Mouse (Mus musculus) kidney, adult 2 months (tissue): ENCODE measurements around the gene Zfp790. TPM values are rescaled to one million over a fixed set of nuclear protein-coding genes. Genes with fewer than 3 reads are reported as not detected.

ENCODE experiments used
- DNase-seq: peaks from one replicate; pipeline ENCODE4 v3.0.0; 2021
- H3K27ac ChIP-seq: fragments of 200-500 bp; 2 replicates; pipeline ENCODE4 v1.5.1; 2012; ENCODE audit warnings: low read depth, low read length, control low read depth, inconsistent platforms; ENCODE audit not compliant: insufficient read depth
- H3K27me3 ChIP-seq: fragments of 200-500 bp; replicated peaks from 2 replicates; pipeline ENCODE4 v1.6.1; 2012; ENCODE audit warnings: mild to moderate bottlenecking, moderate library complexity, low read length, inconsistent platforms; ENCODE audit not compliant: control insufficient read depth, insufficient read depth
- H3K36me3 ChIP-seq: fragments of 200-500 bp; 2 replicates; pipeline ENCODE4 v1.6.1; 2012; ENCODE audit warnings: mild to moderate bottlenecking, moderate library complexity, low read length, inconsistent platforms; ENCODE audit not compliant: control insufficient read depth, insufficient read depth
- H3K4me1 ChIP-seq: fragments of 200-500 bp; 2 replicates; pipeline ENCODE4 v1.6.1; 2011; ENCODE audit warnings: low read length; ENCODE audit not compliant: control insufficient read depth, insufficient read depth
- H3K4me3 ChIP-seq: fragments of 200-500 bp; 2 replicates; pipeline ENCODE4 v1.5.1; 2011; ENCODE audit warnings: mild to moderate bottlenecking, low read depth, low read length, control low read depth; ENCODE audit not compliant: insufficient read depth
- CTCF ChIP-seq: fragments of 200-500 bp; conservative IDR thresholded peaks from 2 replicates; pipeline ENCODE4 v1.5.1; 2011; ENCODE audit warnings: low read depth, mild to moderate bottlenecking, control low read depth, low read length, moderate library complexity, mixed read lengths; ENCODE audit not compliant: insufficient read depth, insufficient read length
- POLR2A ChIP-seq: fragments of 200-500 bp; IDR thresholded peaks from one replicate; pipeline ENCODE4 v1.6.1; 2011; ENCODE audit warnings: low read depth, low read length, control low read depth
- WGBS: fragments of 180-500 bp; shearing (Covaris S2); methylation state at CpG from one replicate; pipeline ENCODE4 v1.1.7; 2018; 5-methylcytosine and 5-hydroxymethylcytosine counted together
- polyA plus RNA-seq: library from polyadenylated mRNA; depleted of rRNA; stranded (reverse); fragments of >200 nt; gene quantifications from 2 replicates; pipeline ENCODE4 v1.2.3, GENCODE M21; 2012

Gene Zfp790
- polyA plus RNA-seq, 1 experiment: 3.3 TPM

DNA sequence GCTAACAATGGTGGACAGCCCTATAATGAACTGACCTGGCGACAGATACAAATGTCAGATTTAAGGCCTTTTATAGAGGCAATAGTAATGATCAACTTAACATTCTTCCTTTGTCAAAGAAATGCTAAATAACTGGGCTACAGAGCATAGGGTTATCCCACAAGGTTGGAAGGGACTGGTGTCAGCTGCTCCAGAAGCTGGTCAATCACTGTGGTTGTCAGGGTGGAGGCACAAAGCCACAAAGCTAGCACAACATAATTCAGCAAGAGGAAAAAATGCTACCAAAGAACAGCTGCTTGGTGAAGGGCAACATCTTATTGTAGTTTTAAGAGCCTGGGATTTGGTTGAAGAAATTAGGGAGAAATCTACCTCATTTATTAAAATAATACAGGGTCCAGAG lies 3.7 kb upstream of the Zfp790 start:
- H3K27ac ChIP-seq: no peak overlapping the region
- no peaks in the 10 kb centered on the region for H3K36me3 ChIP-seq
- TF ChIP-seq CTCF (no peak), POLR2A (no peak)
- 98% methylated on average over 1 of the region's 1 CpGs for WGBS
- H3K4me1 ChIP-seq: peaks cover 5% of the 10 kb centered on the region; the same call in 1 of the 2 replicates
- H3K27me3 ChIP-seq: no peaks in the 10 kb centered on the region
- no peak for DNase-seq
- H3K4me3 ChIP-seq: no peak overlapping the region

- no peaks in the 10 kb centered on the region for H3K27me3 ChIP-seq
- TF ChIP-seq CTCF: no peak
- no peak for TF ChIP-seq POLR2A
- H3K27ac ChIP-seq: no peak overlapping the region
- no peak overlapping the region for H3K4me3 ChIP-seq
- 94% methylated on average over 2 of the region's 2 CpGs for WGBS
- no peaks in the 10 kb centered on the region for H3K36me3 ChIP-seq
- DNase-seq: no peak
- H3K4me1 ChIP-seq: peaks cover 9% of the 10 kb centered on the region
These were observed 1.5 kb upstream of the Zfp790 start for GRCm38 (mm10) chr7:29814381-29814780.

DNA sequence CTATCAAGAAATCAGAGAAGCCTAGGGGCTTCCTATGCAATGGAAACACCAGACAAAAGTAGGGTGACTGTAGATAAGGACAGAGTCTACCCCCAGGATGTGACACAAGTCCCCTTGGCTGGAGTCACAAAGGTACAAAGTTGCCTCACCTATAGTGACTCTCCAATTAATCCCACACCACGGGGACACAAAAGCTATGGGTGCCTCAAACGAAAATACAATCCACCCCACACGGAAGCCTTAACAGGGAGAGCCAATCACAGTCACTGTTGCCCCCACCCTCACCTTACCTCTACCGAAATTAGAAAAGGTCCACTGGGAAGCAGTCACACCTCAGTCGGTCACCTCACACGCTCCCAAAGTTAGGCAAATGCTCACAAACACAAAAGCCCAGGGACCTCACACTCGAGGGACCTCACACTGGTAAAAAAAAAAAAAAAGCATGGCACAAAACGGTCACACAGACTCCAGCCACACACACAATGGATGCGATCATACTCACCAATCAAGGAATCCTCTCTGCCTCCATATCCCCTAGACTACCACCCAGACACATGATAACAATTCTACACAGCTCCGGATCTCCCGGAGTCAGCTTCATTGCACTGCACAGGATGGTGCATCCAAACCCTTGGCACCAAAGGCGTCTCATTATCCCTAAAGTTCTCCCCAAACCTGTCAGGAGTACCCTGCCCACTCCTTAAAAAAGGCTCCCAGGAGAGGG lies 691 bp upstream of the Zfp790 start:
- no peak for DNase-seq
- no peaks in the 10 kb centered on the region for H3K27me3 ChIP-seq
- WGBS: 2% methylated on average over 12 of the region's 12 CpGs
- peaks cover 9% of the 10 kb centered on the region for H3K4me1 ChIP-seq
- H3K36me3 ChIP-seq: no peaks in the 10 kb centered on the region
- TF ChIP-seq POLR2A: no peak
- TF ChIP-seq CTCF: no peak
- peak overlapping the region; percentile 58 for H3K4me3 ChIP-seq
- H3K27ac ChIP-seq: no peak overlapping the region

- 2% methylated on average over 12 of the region's 12 CpGs for WGBS
- peak; percentile 85 for DNase-seq
- Histone ChIP-seq H3K36me3 (no peaks in the 10 kb centered on the region), H3K4me1 (peaks cover 9% of the 10 kb centered on the region), H3K27me3 (no peaks in the 10 kb centered on the region), H3K27ac (peak overlapping the region; percentile 9; the same call in 1 of the 2 replicates), H3K4me3 (peak overlapping the region; percentile 63)
- TF ChIP-seq POLR2A (no peak), CTCF (no peak)
These were observed 2.8 kb downstream of the Zfp790 start for GRCm38 (mm10) chr7:29818619-29819254.

DNA sequence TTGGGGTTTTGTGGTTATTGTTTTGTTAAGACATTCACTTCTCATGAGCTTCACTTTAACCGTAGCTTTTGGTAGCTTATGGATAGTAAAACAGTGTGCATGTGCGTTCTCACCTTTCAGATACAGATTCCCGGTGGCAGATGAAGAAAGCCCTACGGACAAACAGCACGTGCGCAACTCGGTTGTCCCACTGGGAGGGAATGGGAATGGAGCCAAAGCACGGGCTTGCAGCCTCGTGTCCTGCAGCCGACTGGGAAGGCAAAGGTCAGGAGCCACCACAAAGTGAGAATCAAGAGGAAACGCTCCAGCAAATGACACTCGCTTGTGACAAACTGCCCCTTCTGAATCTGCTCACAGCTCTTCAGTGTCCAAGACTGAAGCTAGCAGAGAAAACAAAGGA lies 12.1 kb downstream of the Zfp790 start:
- TF ChIP-seq POLR2A: no peak
- TF ChIP-seq CTCF: no peak
- no peak overlapping the region for H3K4me3 ChIP-seq
- 78% methylated on average over 12 of the region's 12 CpGs for WGBS
- H3K27ac ChIP-seq: no peak overlapping the region
- H3K36me3 ChIP-seq: peaks cover 24% of the 10 kb centered on the region
- no peaks in the 10 kb centered on the region for H3K4me1 ChIP-seq
- H3K27me3 ChIP-seq: no peaks in the 10 kb centered on the region
- peak; percentile 82 for DNase-seq

DNA sequence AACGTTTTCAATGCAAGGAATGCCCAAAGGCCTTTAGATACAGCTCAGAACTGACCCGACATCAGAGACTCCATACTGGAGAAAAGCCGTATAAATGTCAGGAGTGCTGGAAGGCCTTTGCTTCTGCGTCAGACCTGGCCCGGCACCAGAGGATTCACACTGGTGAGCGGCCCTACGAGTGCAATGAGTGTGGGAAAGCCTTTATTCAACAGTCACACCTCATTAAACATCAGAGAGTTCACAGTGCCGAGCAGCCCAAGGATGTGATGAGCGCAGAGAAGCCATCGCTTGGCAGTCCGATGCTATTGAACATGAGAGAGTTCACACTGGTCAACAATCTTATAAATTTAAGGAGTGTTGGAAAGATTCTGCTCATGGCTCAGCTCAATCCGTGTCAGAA lies 13.9 kb downstream of the Zfp790 start:
- Histone ChIP-seq H3K27me3 (no peaks in the 10 kb centered on the region), H3K4me1 (no peaks in the 10 kb centered on the region), H3K4me3 (no peak overlapping the region), H3K36me3 (peaks cover 23% of the 10 kb centered on the region), H3K27ac (no peak overlapping the region)
- WGBS: 52% methylated on average over 12 of the region's 12 CpGs
- peak; percentile 23 for DNase-seq
- TF ChIP-seq POLR2A (no peak), CTCF (no peak)

DNA sequence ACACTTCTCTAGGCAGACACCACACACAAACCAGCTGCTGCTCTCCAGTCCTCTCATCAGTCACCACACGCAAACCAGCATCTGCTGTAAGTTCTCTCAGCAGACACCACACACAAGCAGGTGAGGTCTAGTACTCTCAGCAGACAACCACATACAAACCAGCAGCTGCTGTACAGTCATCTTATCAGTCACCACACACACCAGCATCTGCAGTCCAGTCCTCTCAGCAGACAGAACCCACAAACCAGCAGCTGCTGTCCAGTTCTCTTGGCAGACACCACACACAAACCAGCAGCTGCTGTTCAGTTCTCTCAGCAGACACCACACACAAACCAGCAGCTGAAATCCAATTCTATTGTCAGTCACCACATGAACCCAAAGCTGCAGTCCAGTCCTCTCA lies 20.9 kb downstream of the Zfp790 start:
- Histone ChIP-seq H3K27me3 (no peaks in the 10 kb centered on the region), H3K36me3 (no peaks in the 10 kb centered on the region), H3K27ac (no peak overlapping the region), H3K4me3 (no peak overlapping the region), H3K4me1 (peaks cover 5% of the 10 kb centered on the region; the same call in 1 of the 2 replicates)
- TF ChIP-seq POLR2A (no peak), CTCF (no peak)
- 92% methylated on average over 1 of the region's 1 CpGs for WGBS
- DNase-seq: no peak
